Mouse (Mus musculus) spleen, adult 2 months (tissue): ENCODE data around the gene Gm17079. TPM values are rescaled to one million over a fixed set of nuclear protein-coding genes. Genes with fewer than 3 reads are reported as not detected.
"Not testable (repeated sequence)": the region's sequence is repeated elsewhere in the genome, so short reads cannot be mapped to it uniquely, and the experiment has no call there.

Source experiments
- DNase-seq, 2 experiments: peaks; one replicate each; pipeline versions ENCODE4 v3.0.0 to v3.0.0-alpha.2; 2012 to 2021; ENCODE audit warnings: low spot score in 2 of 2, low read depth in 1 of 2
- H3K27ac ChIP-seq: fragments of 200-500 bp; 2 replicates; pipeline ENCODE4 v1.5.1; 2012; ENCODE audit warnings: low read length, inconsistent platforms; ENCODE audit not compliant: insufficient read depth
- H3K27me3 ChIP-seq: fragments of 200-500 bp; 2 replicates; pipeline ENCODE4 v1.6.1; 2012; ENCODE audit warnings: mild to moderate bottlenecking, moderate library complexity, low read length, inconsistent platforms; ENCODE audit not compliant: control insufficient read depth, insufficient read depth
- H3K36me3 ChIP-seq: fragments of 200-500 bp; 2 replicates; pipeline ENCODE4 v1.6.1; 2012; ENCODE audit warnings: mild to moderate bottlenecking, low read length, inconsistent platforms; ENCODE audit not compliant: control insufficient read depth, insufficient read depth
- H3K4me1 ChIP-seq: fragments of 200-500 bp; 2 replicates; pipeline ENCODE4 v1.6.1; 2011; ENCODE audit warnings: inconsistent platforms; ENCODE audit not compliant: control insufficient read depth, insufficient read depth, insufficient read length
- H3K4me3 ChIP-seq: fragments of 200-500 bp; 2 replicates; pipeline ENCODE4 v1.5.1; 2011; ENCODE audit warnings: mild to moderate bottlenecking, inconsistent platforms; ENCODE audit not compliant: insufficient read depth, insufficient read length; ENCODE audit errors: extremely low read depth
- CTCF ChIP-seq: fragments of 200-500 bp; IDR thresholded peaks from 2 replicates; pipeline ENCODE4 v1.5.1; 2011; ENCODE audit warnings: mild to moderate bottlenecking, inconsistent platforms; ENCODE audit not compliant: insufficient read depth, insufficient read length, insufficient replicate concordance; ENCODE audit errors: extremely low read depth
- POLR2A ChIP-seq: fragments of 200-500 bp; IDR thresholded peaks from 2 replicates; pipeline ENCODE4 v1.6.1; 2011; ENCODE audit warnings: low read depth, low read length, inconsistent platforms
- WGBS: fragments of 180-500 bp; shearing (Covaris S2); methylation state at CpG from one replicate; pipeline ENCODE4 v1.1.7; 2018; 5-methylcytosine and 5-hydroxymethylcytosine counted together
- polyA plus RNA-seq: library from polyadenylated mRNA; depleted of rRNA; stranded (reverse); fragments of >200 nt; gene quantifications from 2 replicates; pipeline ENCODE4 v1.2.3, GENCODE M21; 2012; rRNA removed

Gene Gm17079
- not detected in 2 replicates for polyA plus RNA-seq

GRCm38 (mm10) chr14:51695368-51695767, at the start of gene Gm17079:
Gene Gm17079 (minus strand): TSS chr14:51695468.
- not testable (repeated sequence) for H3K27me3 ChIP-seq, H3K36me3 ChIP-seq, H3K4me1 ChIP-seq, DNase-seq, H3K4me3 ChIP-seq, H3K27ac ChIP-seq
- WGBS: 93% methylated on average over 1 of the region's 2 CpGs

DNA sequence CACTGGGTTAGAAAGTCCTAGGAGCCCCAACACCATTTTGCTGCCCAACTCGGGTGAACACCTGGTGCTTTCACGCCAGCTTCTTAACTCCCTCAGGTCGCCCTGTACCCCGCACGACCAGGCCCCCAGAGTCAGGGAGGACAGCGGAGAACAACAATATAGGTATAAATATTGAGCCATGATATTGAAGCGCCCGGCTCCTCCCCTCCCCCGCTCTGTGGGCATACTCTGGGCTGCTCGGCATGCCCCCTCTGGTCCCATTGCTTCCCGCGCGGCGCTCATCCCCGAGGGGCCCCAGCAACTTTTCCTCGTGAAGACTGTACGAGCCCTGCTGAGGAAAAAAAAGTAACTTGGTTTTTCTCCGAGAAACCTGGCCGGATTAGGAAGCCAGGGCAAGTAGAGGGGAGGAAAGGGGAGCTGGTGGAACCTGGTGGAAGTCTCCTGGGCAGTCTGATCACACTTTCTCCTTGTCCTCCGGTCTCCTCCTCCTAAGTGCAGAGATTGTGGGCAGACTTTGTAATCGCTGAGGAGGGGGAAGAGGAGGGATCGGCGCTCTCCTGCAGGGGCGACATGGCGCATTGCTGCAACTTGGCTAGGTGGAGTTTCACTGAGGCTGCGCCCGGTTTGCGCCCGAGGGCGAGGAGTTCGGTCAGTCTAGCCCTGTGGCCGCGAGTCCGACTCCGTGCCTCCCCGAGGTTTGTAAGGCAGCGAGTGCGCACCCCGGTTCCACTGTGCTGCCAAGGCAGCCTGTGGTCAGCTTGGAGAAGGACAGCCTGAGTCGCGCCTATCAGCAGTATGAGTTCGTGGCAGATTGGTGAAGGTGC, 45.3 kb upstream of the Gm17079 start:
- TF ChIP-seq CTCF (no peak), POLR2A (no peak)
- Histone ChIP-seq H3K27ac (no peak overlapping the region), H3K4me1 (no peaks in the 10 kb centered on the region), H3K27me3 (peaks cover 4% of the 10 kb centered on the region), H3K4me3 (no peak overlapping the region), H3K36me3 (no peaks in the 10 kb centered on the region)
- WGBS: 2% methylated on average over 42 of the region's 42 CpGs
- DNase-seq: no peak

GRCm38 (mm10) chr14:51739150-51739993, 44.1 kb upstream of the Gm17079 start:
- Histone ChIP-seq H3K27ac (no peak overlapping the region), H3K27me3 (peaks cover 4% of the 10 kb centered on the region), H3K4me1 (no peaks in the 10 kb centered on the region), H3K36me3 (no peaks in the 10 kb centered on the region), H3K4me3 (no peak overlapping the region)
- TF ChIP-seq CTCF (no peak), POLR2A (no peak)
- 7% methylated on average over 24 of the region's 24 CpGs for WGBS
- no peak for DNase-seq

DNA sequence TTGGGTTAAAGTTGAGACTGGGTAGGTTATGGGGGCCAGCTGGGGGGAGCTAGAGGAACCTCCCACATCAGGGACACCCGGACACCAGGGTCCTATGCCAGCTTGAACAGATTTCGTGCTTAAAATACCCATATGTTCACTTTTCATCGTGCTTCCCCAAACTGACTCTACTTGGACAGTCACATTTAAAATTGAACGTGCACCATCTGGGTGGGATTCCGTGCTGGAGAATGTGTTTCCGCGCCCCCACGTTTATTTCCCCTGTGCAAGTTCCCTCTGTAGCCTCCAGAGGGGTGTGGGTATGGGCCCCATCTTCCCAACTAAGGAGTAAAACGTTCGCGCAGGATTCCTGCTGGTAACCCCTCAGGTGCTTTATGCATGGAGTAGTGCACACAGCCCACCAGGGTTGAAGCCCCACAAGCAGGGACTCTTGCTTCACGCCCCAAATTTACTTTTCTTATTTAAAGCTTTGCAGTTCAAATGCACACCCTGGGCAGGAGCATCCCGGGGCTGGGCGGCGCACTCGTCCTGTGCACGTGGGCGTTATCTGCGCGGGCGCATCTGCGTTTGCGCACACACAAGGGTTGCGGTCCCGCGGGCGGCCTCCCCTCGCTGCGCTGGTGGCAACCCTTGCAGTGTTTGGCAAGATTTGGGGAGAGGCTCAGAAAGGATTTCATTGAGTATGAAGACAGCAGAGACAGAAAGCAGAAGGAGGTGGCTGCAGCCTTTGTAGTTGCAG, 43.3 kb upstream of the Gm17079 start:
- H3K4me1 ChIP-seq: no peaks in the 10 kb centered on the region
- no peak overlapping the region for H3K27ac ChIP-seq
- 4% methylated on average over 29 of the region's 29 CpGs for WGBS
- no peak for DNase-seq
- H3K4me3 ChIP-seq: no peak overlapping the region
- TF ChIP-seq POLR2A (no peak), CTCF (no peak)
- H3K36me3 ChIP-seq: no peaks in the 10 kb centered on the region
- H3K27me3 ChIP-seq: peaks cover 4% of the 10 kb centered on the region

GRCm38 (mm10) chr14:51737967-51738366, 42.7 kb upstream of the Gm17079 start:
- Histone ChIP-seq H3K27ac (no peak overlapping the region), H3K27me3 (peaks cover 4% of the 10 kb centered on the region), H3K4me1 (no peaks in the 10 kb centered on the region), H3K36me3 (no peaks in the 10 kb centered on the region), H3K4me3 (no peak overlapping the region)
- DNase-seq: no peak
- 36% methylated on average over 12 of the region's 12 CpGs for WGBS
- TF ChIP-seq CTCF (no peak), POLR2A (no peak)

- no peak within 1 kb of the TSS for H3K4me3 ChIP-seq
- 66% methylated on average over 1 of the region's 1 CpGs for WGBS
- TF ChIP-seq POLR2A (no peak), CTCF (no peak)
- DNase-seq: no peak
- no peaks in the 10 kb centered on the region for H3K36me3 ChIP-seq
- no peaks in the 10 kb centered on the region for H3K27me3 ChIP-seq
- no peak within 1 kb of the TSS for H3K27ac ChIP-seq
- H3K4me1 ChIP-seq: no peaks in the 10 kb centered on the region
Observed at GRCm38 (mm10) chr14:51717083-51717482, 21.8 kb upstream of the Gm17079 start, which contains the start of gene Gm5800. Gene Gm5800 (minus strand): TSS chr14:51717183.

GRCm38 (mm10) chr14:51677269-51677668, 18.0 kb downstream of the Gm17079 start:
- H3K4me1 ChIP-seq: no peaks in the 10 kb centered on the region
- no peaks in the 10 kb centered on the region for H3K27me3 ChIP-seq
- H3K4me3 ChIP-seq: no peak overlapping the region
- H3K27ac ChIP-seq: no peak overlapping the region
- DNase-seq: no peak
- TF ChIP-seq POLR2A (no peak), CTCF (no peak)
- WGBS: 86% methylated on average over 5 of the region's 5 CpGs
- H3K36me3 ChIP-seq: no peaks in the 10 kb centered on the region

Other genes starting within 250 kb of the Gm17079 start
- gene Vmn2r89, start 243.6 kb downstream of the Gm17079 start, polyA plus RNA-seq: not detected in 2 replicates
- gene Gm5622, start 142.7 kb downstream of the Gm17079 start, polyA plus RNA-seq: not detected in 2 replicates
- not detected in 2 replicates for gene Gm17175, start 121.4 kb downstream of the Gm17079 start, polyA plus RNA-seq
- gene Gm17174, start 103.3 kb downstream of the Gm17079 start, polyA plus RNA-seq: not detected in 2 replicates
- not detected in 2 replicates for gene Gm17078, start 84.2 kb downstream of the Gm17079 start, polyA plus RNA-seq
- not detected in 2 replicates for gene Gm4181, start 59.8 kb downstream of the Gm17079 start, polyA plus RNA-seq
- gene Gm5800, start 21.7 kb upstream of the Gm17079 start, polyA plus RNA-seq: not detected in 2 replicates
- gene Ang4, start 78.1 kb upstream of the Gm17079 start, polyA plus RNA-seq: not detected in 2 replicates
- not detected in 2 replicates for gene AY358078, start 104.6 kb upstream of the Gm17079 start, polyA plus RNA-seq
- gene Ear6, start 158.2 kb upstream of the Gm17079 start, polyA plus RNA-seq: 3.9 and 15.5 TPM in 2 replicates
- gene Mettl17, start 189.4 kb upstream of the Gm17079 start, polyA plus RNA-seq: 24.9 and 34.9 TPM in 2 replicates
- 0.75 and 0.81 TPM in 2 replicates for gene Slc39a2, start 197.4 kb upstream of the Gm17079 start, polyA plus RNA-seq
- 19.2 and 21.0 TPM in 2 replicates for gene Ndrg2, start 218.7 kb upstream of the Gm17079 start, polyA plus RNA-seq
- not detected in 2 replicates for gene Tppp2, start 223.0 kb upstream of the Gm17079 start, polyA plus RNA-seq
- gene Rnase13, start 227.3 kb upstream of the Gm17079 start, polyA plus RNA-seq: not detected in 2 replicates